Mouse (Mus musculus): ENCODE measurements around the gene Gatb.
"Not testable (repeated sequence)": the region's sequence is repeated elsewhere in the genome, so short reads cannot be mapped to it uniquely, and the experiment has no call there.

- not testable (repeated sequence) for TF ChIP-seq POLR2A (IDR thresholded peaks at IDR 0.05; ENCODE audit: borderline replicate concordance, insufficient read depth, low read length); CTCF (IDR thresholded peaks at IDR 0.05; ENCODE audit: borderline replicate concordance, insufficient read depth, low read depth, low read length)
Measured at GRCm38 (mm10) chr3:85572502-85572901, 1.4 kb upstream of the Gatb start.

Data from cerebellum, adult 2 months (tissue).